Mouse (Mus musculus): ENCODE results near the gene Anxa4.

The Anxa4 gene

GRCm38 (mm10) chr6:86801431-86801830, 8.0 kb upstream of the Anxa4 start:
- DNase-seq (ENCODE audit: low read depth, low spot score), result no peak

- no peak for DNase-seq (ENCODE audit: low read depth, low spot score)
Measured at GRCm38 (mm10) chr6:86800467-86800866, 7.1 kb upstream of the Anxa4 start.

GRCm38 (mm10) chr6:86797455-86797854, 4.1 kb upstream of the Anxa4 start:
- no peak for DNase-seq (ENCODE audit: low read depth, low spot score)

- DNase-seq (ENCODE audit: low read depth, low spot score), result no peak
Measured at GRCm38 (mm10) chr6:86793957-86794356, 573 bp upstream of the Anxa4 start.

- DNase-seq (ENCODE audit: low read depth, low spot score), result no peak
Measured at GRCm38 (mm10) chr6:86790351-86790943, 2.9 kb downstream of the Anxa4 start.

GRCm38 (mm10) chr6:86788242-86788641, 5.1 kb downstream of the Anxa4 start:
- DNase-seq (ENCODE audit: low read depth, low spot score), result no peak

- DNase-seq (ENCODE audit: low read depth, low spot score), result no peak
Measured at GRCm38 (mm10) chr6:86786545-86786944, 6.8 kb downstream of the Anxa4 start.

GRCm38 (mm10) chr6:86784739-86785138, 8.6 kb downstream of the Anxa4 start:
- peak; percentile 26 for DNase-seq (ENCODE audit: low read depth, low spot score)

- no peak for DNase-seq (ENCODE audit: low read depth, low spot score)
Measured at GRCm38 (mm10) chr6:86782342-86782741, 11.0 kb downstream of the Anxa4 start.

- no peak for DNase-seq (ENCODE audit: low read depth, low spot score)
Measured at GRCm38 (mm10) chr6:86781361-86781957, 11.9 kb downstream of the Anxa4 start.

GRCm38 (mm10) chr6:86778910-86779594, 14.3 kb downstream of the Anxa4 start:
- no peak for DNase-seq (ENCODE audit: low read depth, low spot score)

- DNase-seq (ENCODE audit: low read depth, low spot score), result no peak
Measured at GRCm38 (mm10) chr6:86777181-86777580, 16.2 kb downstream of the Anxa4 start.

GRCm38 (mm10) chr6:86776706-86777071, 16.7 kb downstream of the Anxa4 start:
- DNase-seq (ENCODE audit: low read depth, low spot score), result no peak

GRCm38 (mm10) chr6:86776001-86776705, 17.2 kb downstream of the Anxa4 start:
- DNase-seq (ENCODE audit: low read depth, low spot score), result no peak

- DNase-seq (ENCODE audit: low read depth, low spot score), result no peak
Measured at GRCm38 (mm10) chr6:86774937-86775336, 18.4 kb downstream of the Anxa4 start.

- no peak for DNase-seq (ENCODE audit: low read depth, low spot score)
Measured at GRCm38 (mm10) chr6:86773830-86774229, 19.6 kb downstream of the Anxa4 start.

GRCm38 (mm10) chr6:86772631-86773030, 20.8 kb downstream of the Anxa4 start:
- no peak for DNase-seq (ENCODE audit: low read depth, low spot score)

GRCm38 (mm10) chr6:86768938-86769337, 24.4 kb downstream of the Anxa4 start:
- no peak for DNase-seq (ENCODE audit: low read depth, low spot score)

GRCm38 (mm10) chr6:86768186-86768776, 25.1 kb downstream of the Anxa4 start:
- no peak for DNase-seq (ENCODE audit: low read depth, low spot score)

GRCm38 (mm10) chr6:86767465-86767864, 25.9 kb downstream of the Anxa4 start:
- no peak for DNase-seq (ENCODE audit: low read depth, low spot score)

GRCm38 (mm10) chr6:86765637-86766059, 27.7 kb downstream of the Anxa4 start:
- no peak for DNase-seq (ENCODE audit: low read depth, low spot score)
